Mouse (Mus musculus): Measurements from ENCODE around the gene Tubb2b. TPM values are rescaled to one million over a fixed set of nuclear protein-coding genes. Genes with fewer than 3 reads are reported as not detected.
"Not testable (repeated sequence)": the region's sequence is repeated elsewhere in the genome, so short reads cannot be mapped to it uniquely, and the experiment has no call there.

The Tubb2b gene
- polyA plus RNA-seq, 1 experiment from 2014 or later: 202 TPM

- H3K4me1 ChIP-seq: peaks cover 27% of the 10 kb centered on the region
- 35% methylated on average over 7 of the region's 7 CpGs for WGBS
- no peaks in the 10 kb centered on the region for H3K36me3 ChIP-seq
- no peaks in the 10 kb centered on the region for H3K27me3 ChIP-seq (ENCODE audit: low read depth, poor library complexity, severe bottlenecking)
- DNase-seq (ENCODE audit: low spot score): peak; percentile 56
- peak overlapping the region; percentile 29 for H3K4me3 ChIP-seq
- H3K27ac ChIP-seq (replicated peaks): peak overlapping the region; percentile 84
- no peaks in the 10 kb centered on the region for H3K9me3 ChIP-seq (replicated peaks)
These were observed 34.5 kb downstream of the Tubb2b start for GRCm38 (mm10) chr13:34095542-34096435.

- no peak for DNase-seq (ENCODE audit: low spot score)
- peaks cover 33% of the 10 kb centered on the region for H3K4me1 ChIP-seq
- H3K9me3 ChIP-seq (replicated peaks): no peaks in the 10 kb centered on the region
- no peak overlapping the region for H3K4me3 ChIP-seq
- H3K27ac ChIP-seq (replicated peaks): peak overlapping the region; percentile 79
- WGBS: 65% methylated on average over 3 of the region's 3 CpGs
- no peaks in the 10 kb centered on the region; the same call in 1 of the 2 replicates for H3K27me3 ChIP-seq (ENCODE audit: low read depth, poor library complexity, severe bottlenecking)
- H3K36me3 ChIP-seq: no peaks in the 10 kb centered on the region
These were observed 40.9 kb downstream of the Tubb2b start for GRCm38 (mm10) chr13:34089358-34089757.

GRCm38 (mm10) chr13:34088871-34089288 is 41.4 kb downstream of the Tubb2b start:
- Histone ChIP-seq H3K4me1 (peaks cover 33% of the 10 kb centered on the region), H3K9me3 (replicated peaks) (no peaks in the 10 kb centered on the region), H3K4me3 (peak overlapping the region; percentile 31; the same call in 1 of the 2 replicates), H3K36me3 (no peaks in the 10 kb centered on the region), H3K27me3 (ENCODE audit: low read depth, poor library complexity, severe bottlenecking) (no peaks in the 10 kb centered on the region; the same call in 1 of the 2 replicates), H3K27ac (replicated peaks) (peak overlapping the region; percentile 79)
- peak; percentile 61 for DNase-seq (ENCODE audit: low spot score)
- 52% methylated on average over 7 of the region's 7 CpGs for WGBS

GRCm38 (mm10) chr13:34088201-34088649 is 42.0 kb downstream of the Tubb2b start:
- WGBS: 68% methylated on average over 5 of the region's 5 CpGs
- DNase-seq (ENCODE audit: low spot score); H3K4me3 ChIP-seq; H3K36me3 ChIP-seq; H3K27me3 ChIP-seq (ENCODE audit: low read depth, poor library complexity, severe bottlenecking); H3K9me3 ChIP-seq (replicated peaks): not testable (repeated sequence)
- Histone ChIP-seq H3K27ac (replicated peaks) (peak overlapping the region; percentile 79), H3K4me1 (peaks cover 33% of the 10 kb centered on the region)

GRCm38 (mm10) chr13:34087052-34087812 is 43.0 kb downstream of the Tubb2b start:
- H3K27ac ChIP-seq (replicated peaks): peak overlapping the region; percentile 79; the same call in 1 of the 2 replicates
- H3K9me3 ChIP-seq (replicated peaks): no peaks in the 10 kb centered on the region
- DNase-seq (ENCODE audit: low spot score): no peak
- 69% methylated on average over 7 of the region's 7 CpGs for WGBS
- no peaks in the 10 kb centered on the region; the same call in 1 of the 2 replicates for H3K27me3 ChIP-seq (ENCODE audit: low read depth, poor library complexity, severe bottlenecking)
- H3K4me1 ChIP-seq: peaks cover 33% of the 10 kb centered on the region
- no peak overlapping the region for H3K4me3 ChIP-seq
- H3K36me3 ChIP-seq: no peaks in the 10 kb centered on the region

- H3K27me3 ChIP-seq (ENCODE audit: low read depth, poor library complexity, severe bottlenecking): peaks cover 14% of the 10 kb centered on the region
- peaks cover 23% of the 10 kb centered on the region for H3K4me1 ChIP-seq
- 81% methylated on average over 9 of the region's 9 CpGs for WGBS
- H3K9me3 ChIP-seq (replicated peaks): no peaks in the 10 kb centered on the region
- H3K27ac ChIP-seq (replicated peaks): no peak overlapping the region
- H3K36me3 ChIP-seq: no peaks in the 10 kb centered on the region
- H3K4me3 ChIP-seq: no peak overlapping the region
- no peak for DNase-seq (ENCODE audit: low spot score)
These were observed 46.1 kb downstream of the Tubb2b start for GRCm38 (mm10) chr13:34084026-34084750.

GRCm38 (mm10) chr13:34081926-34082325 is 48.3 kb downstream of the Tubb2b start:
- no peak for DNase-seq (ENCODE audit: low spot score)
- no peak overlapping the region for H3K27ac ChIP-seq (replicated peaks)
- H3K27me3 ChIP-seq (ENCODE audit: low read depth, poor library complexity, severe bottlenecking): peaks cover 25% of the 10 kb centered on the region
- no peaks in the 10 kb centered on the region for H3K36me3 ChIP-seq
- peaks cover 17% of the 10 kb centered on the region for H3K4me1 ChIP-seq
- WGBS: 87% methylated on average over 4 of the region's 4 CpGs
- H3K9me3 ChIP-seq (replicated peaks): no peaks in the 10 kb centered on the region
- H3K4me3 ChIP-seq: no peak overlapping the region

GRCm38 (mm10) chr13:34079801-34080200 is 50.5 kb downstream of the Tubb2b start:
- no peak overlapping the region for H3K27ac ChIP-seq (replicated peaks)
- H3K9me3 ChIP-seq (replicated peaks): no peaks in the 10 kb centered on the region
- DNase-seq (ENCODE audit: low spot score): no peak
- WGBS: 91% methylated on average over 3 of the region's 3 CpGs
- H3K36me3 ChIP-seq: peaks cover 12% of the 10 kb centered on the region
- no peak overlapping the region for H3K4me3 ChIP-seq
- peaks cover 25% of the 10 kb centered on the region for H3K27me3 ChIP-seq (ENCODE audit: low read depth, poor library complexity, severe bottlenecking)
- peaks cover 34% of the 10 kb centered on the region for H3K4me1 ChIP-seq

GRCm38 (mm10) chr13:34078500-34079280 is 51.6 kb downstream of the Tubb2b start:
- 43% methylated on average over 16 of the region's 16 CpGs for WGBS
- H3K4me1 ChIP-seq: peaks cover 37% of the 10 kb centered on the region
- DNase-seq (ENCODE audit: low spot score): no peak
- H3K36me3 ChIP-seq: peaks cover 19% of the 10 kb centered on the region
- H3K9me3 ChIP-seq (replicated peaks): no peaks in the 10 kb centered on the region
- peak overlapping the region; percentile 83 for H3K4me3 ChIP-seq
- peaks cover 25% of the 10 kb centered on the region for H3K27me3 ChIP-seq (ENCODE audit: low read depth, poor library complexity, severe bottlenecking)
- peak overlapping the region; percentile 88 for H3K27ac ChIP-seq (replicated peaks)

GRCm38 (mm10) chr13:34077492-34078271 is 52.6 kb downstream of the Tubb2b start, which contains the start of gene Tubb2a:
TSS of gene Tubb2a (minus strand) at chr13:34078007.
- Histone ChIP-seq H3K27me3 (ENCODE audit: low read depth, poor library complexity, severe bottlenecking) (peaks cover 25% of the 10 kb centered on the region), H3K9me3 (replicated peaks) (no peaks in the 10 kb centered on the region), H3K36me3 (peaks cover 22% of the 10 kb centered on the region), H3K4me3 (peak within 1 kb of the TSS; percentile 83), H3K4me1 (peaks cover 47% of the 10 kb centered on the region), H3K27ac (replicated peaks) (peak within 1 kb of the TSS; percentile 88)
- peak; percentile 86 for DNase-seq (ENCODE audit: low spot score)
- 2% methylated on average over 45 of the region's 45 CpGs for WGBS
